7 mouse cellular contexts compared by ENCODE assay signal in the genomic region with DNA sequence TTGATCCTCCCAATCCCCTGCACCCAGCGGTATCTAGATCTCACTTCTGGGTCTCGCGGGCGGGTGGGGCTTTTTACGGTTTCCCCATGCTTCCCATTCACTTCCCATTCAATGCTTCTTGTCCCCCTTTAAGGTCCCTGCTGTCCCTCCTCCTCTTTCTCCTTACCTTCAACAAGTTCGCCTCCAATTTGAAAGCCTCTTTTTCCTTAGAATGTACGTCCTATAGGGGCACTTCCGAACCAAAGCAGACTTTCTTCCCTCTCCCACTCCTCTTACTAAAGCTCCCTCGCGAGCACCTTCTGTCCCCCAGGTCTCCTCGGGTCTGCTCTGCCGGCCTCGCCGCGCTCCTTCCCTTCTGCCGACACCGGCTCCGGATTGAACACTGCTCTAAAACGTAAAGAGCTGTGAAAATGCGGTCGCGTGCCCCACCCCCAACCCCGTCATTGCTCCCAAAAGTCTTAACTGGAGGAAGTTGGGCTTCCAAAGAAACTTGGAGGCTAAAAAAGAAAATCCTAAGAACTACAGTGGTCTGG. TPM values are rescaled to one million over a fixed set of nuclear protein-coding genes. Genes with fewer than 3 reads are reported as not detected.
DNase-seq lines count a peak whose midpoint lies in the region; ATAC-seq and TF ChIP-seq lines count a peak whose summit lies in the region.

Gene Gata3, minus strand, starts transcription at position 384 of the 533 bp plus-strand sequence.

- DNase-seq in thymus, adult 2 months, result peak; percentile 35
- no peak for DNase-seq in thymus, adult 18-20 months
- DNase-seq in stomach, postnatal 0 days (ENCODE audit: low spot score), result no peak
- no peak for DNase-seq in lung, postnatal 14 days

- TF ChIP-seq CTCF in thymus, adult 2 months (IDR thresholded peaks at IDR 0.05; ENCODE audit: borderline replicate concordance, control insufficient read depth, extremely low read depth, insufficient read depth, low read length, poor library complexity), result no peak
- no peak for TF ChIP-seq CTCF in stomach, postnatal 0 days (IDR thresholded peaks at IDR 0.05; ENCODE audit: low read depth)

- H3K36me3 ChIP-seq in thymus, adult 2 months (ENCODE audit: control insufficient read depth, insufficient read depth, low read length), result no peaks in the 10 kb centered on the region
- H3K36me3 ChIP-seq in embryonic facial prominence, embryonic 13.5 days, result no peaks in the 10 kb centered on the region
- H3K36me3 ChIP-seq in limb, embryonic 15.5 days, result no peaks in the 10 kb centered on the region
- H3K36me3 ChIP-seq in stomach, postnatal 0 days (ENCODE audit: control insufficient read depth, insufficient read depth, low read length), result no peaks in the 10 kb centered on the region

- H3K4me2 ChIP-seq in embryonic facial prominence, embryonic 13.5 days, result peak within 1 kb of the TSS; percentile 53
- H3K4me2 ChIP-seq in limb, embryonic 15.5 days, result peak within 1 kb of the TSS; percentile 36
- H3K4me2 ChIP-seq in stomach, postnatal 0 days (replicated peaks; ENCODE audit: low read depth), result peak within 1 kb of the TSS; percentile 39

- H3K27ac ChIP-seq in thymus, adult 2 months (ENCODE audit: control insufficient read depth, insufficient read depth, low read length), result no peak within 1 kb of the TSS
- no peak within 1 kb of the TSS for H3K27ac ChIP-seq in embryonic facial prominence, embryonic 13.5 days
- H3K27ac ChIP-seq in limb, embryonic 15.5 days, result no peak within 1 kb of the TSS
- H3K27ac ChIP-seq in stomach, postnatal 0 days (replicated peaks), result no peak within 1 kb of the TSS

- H3K9me3 ChIP-seq in embryonic facial prominence, embryonic 13.5 days, result no peaks in the 10 kb centered on the region
- H3K9me3 ChIP-seq in limb, embryonic 15.5 days, result no peaks in the 10 kb centered on the region
- H3K9me3 ChIP-seq in stomach, postnatal 0 days (ENCODE audit: control insufficient read depth, low read length), result no peaks in the 10 kb centered on the region

- TF ChIP-seq POLR2A in thymus, adult 2 months (IDR thresholded peaks at IDR 0.05; ENCODE audit: control insufficient read depth, extremely low read depth, insufficient read depth, low read length, poor library complexity), result no peak

- TF ChIP-seq EP300 in stomach, postnatal 0 days (optimal IDR thresholded peaks at IDR 0.05), result no peak

- H3K4me1 ChIP-seq in thymus, adult 2 months (replicated peaks; ENCODE audit: control insufficient read depth, insufficient read depth, low read length), result peaks cover 18% of the 10 kb centered on the region
- H3K4me1 ChIP-seq in embryonic facial prominence, embryonic 13.5 days, result peaks cover 9% of the 10 kb centered on the region
- H3K4me1 ChIP-seq in limb, embryonic 15.5 days, result peaks cover 13% of the 10 kb centered on the region
- no peaks in the 10 kb centered on the region; the same call in 1 of the 2 replicates for H3K4me1 ChIP-seq in stomach, postnatal 0 days (replicated peaks; ENCODE audit: control insufficient read depth, insufficient read depth)

- ATAC-seq in embryonic facial prominence, embryonic 13.5 days (ENCODE audit: insufficient number of reproducible peaks, insufficient read depth, low FRiP score, low TSS enrichment, low read depth), result no peak
- no peak for ATAC-seq in limb, embryonic 15.5 days (ENCODE audit: insufficient number of reproducible peaks, low FRiP score, low TSS enrichment, low read depth)
- no peak for ATAC-seq in stomach, postnatal 0 days (ENCODE audit: low FRiP score, low TSS enrichment)
- no peak for ATAC-seq in megakaryocyte-erythroid progenitor cell, adult 5-6 weeks (replicated peaks; ENCODE audit: low FRiP score, low TSS enrichment, poor library complexity, severe bottlenecking)

- 3% methylated on average over 23 of the region's 23 CpGs for WGBS in thymus, adult 2 months
- under 1% methylated on average over 23 of the region's 23 CpGs for WGBS in embryonic facial prominence, embryonic 13.5 days
- under 1% methylated on average over 23 of the region's 23 CpGs for WGBS in limb, embryonic 15.5 days
- WGBS in stomach, postnatal 0 days, result under 1% methylated on average over 23 of the region's 23 CpGs

- H3K4me3 ChIP-seq in thymus, adult 2 months (ENCODE audit: control insufficient read depth, insufficient read depth, low read length), result peak within 1 kb of the TSS; percentile 61
- H3K4me3 ChIP-seq in embryonic facial prominence, embryonic 13.5 days, result peak within 1 kb of the TSS; percentile 35
- H3K4me3 ChIP-seq in limb, embryonic 15.5 days, result peak within 1 kb of the TSS; percentile 23
- peak within 1 kb of the TSS; percentile 20 for H3K4me3 ChIP-seq in stomach, postnatal 0 days (ENCODE audit: low read depth, low read length)

- H3K27me3 ChIP-seq in thymus, adult 2 months (ENCODE audit: control insufficient read depth, insufficient read depth, low read length), result peaks cover 35% of the 10 kb centered on the region
- H3K27me3 ChIP-seq in embryonic facial prominence, embryonic 13.5 days, result peaks cover 96% of the 10 kb centered on the region
- H3K27me3 ChIP-seq in limb, embryonic 15.5 days, result peaks cover 93% of the 10 kb centered on the region
- H3K27me3 ChIP-seq in stomach, postnatal 0 days (ENCODE audit: control insufficient read depth, insufficient read depth, low read length), result peaks cover 12% of the 10 kb centered on the region

- no peak within 1 kb of the TSS for H3K9ac ChIP-seq in embryonic facial prominence, embryonic 13.5 days
- no peak within 1 kb of the TSS for H3K9ac ChIP-seq in limb, embryonic 15.5 days
- no peak within 1 kb of the TSS for H3K9ac ChIP-seq in stomach, postnatal 0 days (ENCODE audit: low read length)

RNA-seq across cellular contexts. Expression of gene Gata3, which starts in this region (rescaled TPM):
- 87.2 and 126 TPM in 2 replicates for polyA plus RNA-seq in thymus, adult 2 months (2012; rRNA removed)
- 21.7 and 29.8 TPM in 2 replicates for polyA plus RNA-seq in embryonic facial prominence, embryonic 13.5 days (2015; fragmentation: Nextera tagmentation; extraction: Ambion mirVana)
- 38.8 and 41.4 TPM in 2 replicates for polyA plus RNA-seq in limb, embryonic 15.5 days (2015; fragmentation: Nextera tagmentation; extraction: Ambion mirVana)
- polyA plus RNA-seq in stomach, postnatal 0 days (2015; fragmentation: Nextera tagmentation; extraction: Ambion mirVana), result 7.5 and 8.9 TPM in 2 replicates
- total RNA-seq in megakaryocyte-erythroid progenitor cell, adult 5-6 weeks (2014; fragmentation: Nextera tagmentation), result 0.57 and 5.3 TPM in 2 replicates
- total RNA-seq in megakaryocyte-erythroid progenitor cell, adult 5-6 weeks (2017), result 0.23 and 1.8 TPM in 2 replicates
